Mouse (Mus musculus): ENCODE measurements around the gene Samd14.
"Not testable (repeated sequence)": the region's sequence is repeated elsewhere in the genome, so short reads cannot be mapped to it uniquely, and the experiment has no call there.

Gene Samd14

GRCm38 (mm10) chr11:95004937-95005198, 4.8 kb upstream of the Samd14 start:
- no peak for DNase-seq (ENCODE audit: low spot score in 2 of 2)

GRCm38 (mm10) chr11:95006038-95006437, 3.6 kb upstream of the Samd14 start:
- no peak for DNase-seq (ENCODE audit: low spot score in 2 of 2)

- peak; percentile 68 to 76 for DNase-seq (ENCODE audit: low spot score in 2 of 2)
Observed at GRCm38 (mm10) chr11:95006525-95007219, 3.0 kb upstream of the Samd14 start.

- no peak for DNase-seq (ENCODE audit: low spot score in 2 of 2)
Observed at GRCm38 (mm10) chr11:95007418-95007817, 2.3 kb upstream of the Samd14 start.

- no peak for DNase-seq (ENCODE audit: low spot score in 2 of 2)
Observed at GRCm38 (mm10) chr11:95008661-95009628, 734 bp upstream of the Samd14 start.

- DNase-seq (ENCODE audit: low spot score in 2 of 2): no peak
Observed at GRCm38 (mm10) chr11:95010141-95010739, 561 bp downstream of the Samd14 start.

- not testable (repeated sequence) for DNase-seq (ENCODE audit: low spot score in 2 of 2)
Observed at GRCm38 (mm10) chr11:95010841-95011403, 1.2 kb downstream of the Samd14 start.

- DNase-seq (ENCODE audit: low spot score in 2 of 2): no peak
Observed at GRCm38 (mm10) chr11:95011416-95011815, 1.7 kb downstream of the Samd14 start.

GRCm38 (mm10) chr11:95012075-95012474, 2.4 kb downstream of the Samd14 start:
- no peak for DNase-seq (ENCODE audit: low spot score in 2 of 2)

GRCm38 (mm10) chr11:95012487-95012886, 2.8 kb downstream of the Samd14 start:
- DNase-seq (ENCODE audit: low spot score in 2 of 2): no peak

GRCm38 (mm10) chr11:95015484-95015883, 5.8 kb downstream of the Samd14 start:
- DNase-seq (ENCODE audit: low spot score in 2 of 2): no peak

GRCm38 (mm10) chr11:95022237-95022992, 12.7 kb downstream of the Samd14 start:
- DNase-seq (ENCODE audit: low spot score in 2 of 2): no peak

- no peak for DNase-seq (ENCODE audit: low spot score in 2 of 2)
Observed at GRCm38 (mm10) chr11:95023481-95023880, 13.8 kb downstream of the Samd14 start.

- DNase-seq (ENCODE audit: low spot score in 2 of 2): no peak
Observed at GRCm38 (mm10) chr11:95024439-95025184, 14.9 kb downstream of the Samd14 start.

- DNase-seq (ENCODE audit: low spot score in 2 of 2): no peak
Observed at GRCm38 (mm10) chr11:95025227-95026012, 15.7 kb downstream of the Samd14 start.

GRCm38 (mm10) chr11:95026090-95026542, 16.4 kb downstream of the Samd14 start:
- no peak for DNase-seq (ENCODE audit: low spot score in 2 of 2)

- no peak for DNase-seq (ENCODE audit: low spot score in 2 of 2)
Observed at GRCm38 (mm10) chr11:95026849-95027248, 17.2 kb downstream of the Samd14 start.

- no peak for DNase-seq (ENCODE audit: low spot score in 2 of 2)
Observed at GRCm38 (mm10) chr11:95027850-95028470, 18.3 kb downstream of the Samd14 start.

- DNase-seq (ENCODE audit: low spot score in 2 of 2): no peak
Observed at GRCm38 (mm10) chr11:95032945-95033344, 23.3 kb downstream of the Samd14 start.
